Mouse (Mus musculus) limb, embryonic 10.5 days (tissue): ENCODE data around the gene Supt16. TPM values are rescaled to one million over a fixed set of nuclear protein-coding genes. Genes with fewer than 3 reads are reported as not detected.

ENCODE experiments used
- DNase-seq: peaks from one replicate; pipeline ENCODE4 v3.0.0-alpha.2; 2017; ENCODE audit warnings: low spot score
- H3K27ac ChIP-seq: fragments of 300-500 bp; sonication (generic); 2 replicates; pipeline ENCODE4 v1.5.1; 2016; ENCODE audit warnings: mild to moderate bottlenecking
- H3K27me3 ChIP-seq: fragments of 300-500 bp; sonication (generic); 2 replicates; pipeline ENCODE4 v1.6.1; 2016; ENCODE audit warnings: low read depth, mild to moderate bottlenecking; ENCODE audit not compliant: poor library complexity, severe bottlenecking
- H3K36me3 ChIP-seq: fragments of 300-500 bp; sonication (generic); 2 replicates; pipeline ENCODE4 v1.6.1; 2016; ENCODE audit warnings: mild to moderate bottlenecking, moderate library complexity
- H3K4me1 ChIP-seq: fragments of 300-500 bp; sonication (generic); 2 replicates; pipeline ENCODE4 v1.6.1; 2016
- H3K4me3 ChIP-seq: fragments of 300-500 bp; sonication (generic); 2 replicates; pipeline ENCODE4 v1.5.1; 2016; ENCODE audit warnings: mild to moderate bottlenecking, moderate library complexity
- H3K9me3 ChIP-seq: fragments of 300-500 bp; sonication (generic); replicated peaks from 2 replicates; pipeline ENCODE4 v1.6.1; 2016; ENCODE audit warnings: mild to moderate bottlenecking
- whole genome bisulfite sequencing: fragments of 180-500 bp; shearing (Covaris S2); methylation state at CpG from one replicate; pipeline ENCODE4 v1.1.7; 2016; 5-methylcytosine and 5-hydroxymethylcytosine counted together
- polyA plus RNA-seq: library from polyadenylated mRNA; unstranded; fragments of >200 nt; fragmentation: Nextera tagmentation; extraction: Ambion mirVana; gene quantifications from 2 replicates; pipeline ENCODE4 v1.2.1, GENCODE M21; 2016

The Supt16 gene
- polyA plus RNA-seq, 1 experiment from 2014 or later, result 84.5 TPM

DNA sequence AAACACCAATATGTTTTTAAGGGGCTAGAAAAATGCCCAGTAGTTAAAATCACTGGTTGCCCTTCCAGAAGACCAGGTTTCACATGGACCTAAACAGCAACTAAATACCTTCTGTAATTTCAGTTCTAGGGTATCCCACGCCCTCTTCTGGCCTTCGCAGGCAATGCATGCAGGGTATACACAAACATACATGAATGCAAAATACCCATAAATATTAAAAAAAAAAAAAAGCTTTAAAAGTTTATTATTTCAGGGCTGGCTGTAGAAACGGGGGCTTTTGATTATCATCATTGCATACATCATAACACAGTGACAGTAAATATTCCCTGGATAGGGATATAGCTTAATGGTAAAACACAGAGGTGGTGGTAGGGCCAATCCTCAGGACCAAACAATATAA is 1.5 kb downstream of the Supt16 start:
- 0 out of 2 replicates have a peak overlapping the region, but pooled peaks have one; percentile 99 for H3K27ac ChIP-seq
- no peaks in the 10 kb centered on the region for H3K27me3 ChIP-seq
- peaks cover 22% of the 10 kb centered on the region for H3K4me1 ChIP-seq
- H3K9me3 ChIP-seq, result no peaks in the 10 kb centered on the region
- peak overlapping the region; percentile 100 for H3K4me3 ChIP-seq
- peak; percentile 68 for DNase-seq
- peaks cover 53% of the 10 kb centered on the region for H3K36me3 ChIP-seq
- WGBS, result 10% methylated on average over 3 of the region's 3 CpGs

DNA sequence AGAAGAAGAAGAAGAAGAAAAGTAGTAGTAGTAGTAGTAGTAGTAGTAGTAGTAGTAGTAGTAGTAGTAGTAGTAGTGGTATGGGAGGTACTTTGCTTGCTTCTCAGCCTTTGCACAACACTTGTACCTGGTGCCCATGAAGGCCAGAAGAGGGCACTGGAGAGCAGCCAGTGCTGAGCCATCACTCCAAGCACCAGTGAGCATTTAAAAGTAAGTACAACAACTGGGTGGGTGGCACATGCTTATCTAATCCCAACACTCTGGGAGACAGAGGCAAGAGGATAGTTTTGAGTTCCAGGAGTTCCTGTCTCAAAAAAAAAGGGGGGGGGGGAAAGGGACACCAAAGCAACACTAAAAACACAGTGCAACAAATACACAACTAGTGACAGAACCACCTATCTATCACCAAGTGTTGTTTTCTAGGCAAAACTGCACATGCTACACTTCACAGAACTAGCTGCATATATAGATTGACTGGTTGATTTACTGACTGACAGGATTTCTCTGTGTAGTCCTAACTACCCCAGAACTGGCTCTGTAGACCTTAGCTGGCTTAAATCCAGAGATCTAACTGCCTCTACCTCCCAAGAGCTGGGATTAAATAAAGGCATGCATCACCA is 6.4 kb downstream of the Supt16 start:
- Histone ChIP-seq H3K27me3 (no peaks in the 10 kb centered on the region), H3K4me1 (peaks cover 8% of the 10 kb centered on the region; the same call in 1 of the 2 replicates), H3K36me3 (peaks cover 46% of the 10 kb centered on the region), H3K27ac (no peak overlapping the region), H3K9me3 (no peaks in the 10 kb centered on the region), H3K4me3 (no peak overlapping the region)
- no peak for DNase-seq

DNA sequence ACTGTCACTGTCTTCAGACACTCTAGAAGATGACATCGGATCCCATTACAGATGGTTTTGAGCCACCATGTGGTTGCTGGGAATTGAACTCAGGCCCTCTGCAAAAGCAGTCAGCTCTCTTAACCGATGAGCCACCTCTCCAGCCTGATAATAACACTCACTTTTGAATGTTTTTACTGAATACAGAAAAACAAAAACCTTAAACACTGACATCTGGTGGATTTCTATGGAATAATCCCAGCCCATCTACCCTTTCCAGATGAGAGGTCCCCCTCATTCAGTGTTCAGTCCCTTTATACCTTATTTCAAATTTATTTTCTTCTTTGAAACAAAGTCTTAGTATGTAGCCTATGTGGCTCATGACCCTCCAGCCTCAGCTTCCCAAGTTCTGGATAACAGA is 7.7 kb downstream of the Supt16 start:
- Histone ChIP-seq H3K27ac (no peak overlapping the region), H3K36me3 (peaks cover 49% of the 10 kb centered on the region), H3K27me3 (no peaks in the 10 kb centered on the region), H3K9me3 (no peaks in the 10 kb centered on the region), H3K4me1 (no peaks in the 10 kb centered on the region), H3K4me3 (no peak overlapping the region)
- whole genome bisulfite sequencing, result 94% methylated on average over 2 of the region's 2 CpGs
- no peak for DNase-seq

DNA sequence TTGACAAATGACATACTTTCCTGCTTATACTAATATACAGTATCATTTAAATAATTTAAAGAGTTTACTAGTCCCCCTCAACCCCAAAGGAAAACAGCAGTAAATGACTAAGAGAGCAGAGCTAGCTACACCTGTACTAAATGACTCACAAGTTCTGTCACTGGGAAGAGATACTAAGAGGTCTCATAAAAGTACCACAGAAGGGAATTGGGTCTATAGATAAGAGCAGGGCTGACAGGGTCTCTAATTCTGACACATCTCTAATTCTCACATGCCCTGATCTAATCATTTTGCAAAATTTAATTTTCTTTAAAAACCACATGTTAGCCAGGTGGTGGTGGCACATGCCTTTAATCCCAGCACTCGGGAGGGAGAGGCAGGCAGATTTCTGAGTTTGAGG is 8.4 kb downstream of the Supt16 start:
- Histone ChIP-seq H3K27me3 (no peaks in the 10 kb centered on the region), H3K4me1 (no peaks in the 10 kb centered on the region), H3K27ac (no peak overlapping the region), H3K9me3 (no peaks in the 10 kb centered on the region), H3K4me3 (no peak overlapping the region), H3K36me3 (peaks cover 49% of the 10 kb centered on the region)
- DNase-seq, result no peak
- 80% methylated on average over 1 of the region's 1 CpGs for WGBS

DNA sequence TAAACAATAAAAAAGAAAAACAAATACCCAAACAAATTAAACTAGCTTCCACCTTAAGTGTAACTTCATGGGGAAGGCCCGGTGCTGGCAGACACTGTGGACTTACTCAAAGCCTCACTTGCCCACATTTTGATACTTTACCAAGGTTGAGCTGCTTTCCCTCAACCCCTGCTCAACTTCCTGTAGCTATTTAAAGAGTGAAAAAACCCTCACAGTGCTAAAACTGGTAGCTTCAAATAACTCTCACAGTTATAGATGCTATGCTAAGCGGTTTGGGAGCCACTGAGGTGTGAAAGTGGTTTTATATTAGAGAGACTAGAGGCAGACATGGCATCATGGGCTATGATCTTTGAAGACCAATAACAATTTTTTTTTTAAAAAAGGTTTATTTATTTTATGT is 30.6 kb downstream of the Supt16 start:
- Histone ChIP-seq H3K27ac (no peak overlapping the region), H3K9me3 (no peaks in the 10 kb centered on the region), H3K27me3 (no peaks in the 10 kb centered on the region), H3K4me3 (no peak overlapping the region), H3K36me3 (peaks cover 95% of the 10 kb centered on the region), H3K4me1 (no peaks in the 10 kb centered on the region)
- 96% methylated on average over 2 of the region's 2 CpGs for WGBS
- DNase-seq, result no peak

DNA sequence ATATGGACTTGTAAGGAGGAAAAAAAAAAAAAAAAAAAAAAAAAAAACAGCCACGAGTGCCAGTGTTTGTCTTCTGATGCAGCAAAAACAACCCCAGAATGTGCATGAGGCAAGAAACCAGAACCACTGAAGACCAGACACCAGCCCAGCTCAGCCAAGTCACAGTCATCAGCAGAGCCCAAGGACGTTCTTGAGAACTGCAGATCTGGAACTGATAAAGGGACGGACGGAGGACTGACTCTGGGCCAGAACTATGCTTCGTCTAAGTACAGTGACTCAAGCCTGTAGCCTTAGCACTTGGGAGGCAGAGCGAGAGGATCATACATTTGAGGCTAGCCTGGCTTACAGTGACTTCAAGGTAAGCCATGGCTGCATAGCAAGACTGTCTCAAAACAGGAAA is 36.3 kb downstream of the Supt16 start:
- Histone ChIP-seq H3K4me3 (no peak overlapping the region), H3K36me3 (peaks cover 84% of the 10 kb centered on the region), H3K9me3 (no peaks in the 10 kb centered on the region), H3K27ac (no peak overlapping the region), H3K4me1 (no peaks in the 10 kb centered on the region), H3K27me3 (no peaks in the 10 kb centered on the region)
- 90% methylated on average over 6 of the region's 6 CpGs for WGBS
- DNase-seq, result no peak

DNA sequence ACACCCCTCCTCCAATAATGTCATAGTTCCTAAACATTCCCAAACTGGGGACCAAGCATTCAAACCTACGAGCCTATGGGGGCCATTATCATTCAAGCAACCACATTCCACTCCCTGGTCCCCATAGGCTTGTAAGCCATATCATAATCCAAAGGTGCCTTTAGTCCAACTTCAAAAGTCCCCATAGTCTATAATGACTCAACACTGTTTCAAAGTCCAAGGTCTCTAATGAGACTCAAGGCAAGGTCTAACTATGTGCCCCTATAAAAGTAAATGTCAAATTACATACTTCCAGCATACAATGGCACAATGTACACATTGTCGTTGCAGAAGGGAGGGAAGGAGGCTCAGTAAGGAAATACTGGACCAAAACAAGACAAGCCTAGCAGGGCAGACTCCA is 42.2 kb downstream of the Supt16 start:
- peaks cover 27% of the 10 kb centered on the region for H3K36me3 ChIP-seq
- H3K4me3 ChIP-seq, result no peak overlapping the region
- DNase-seq, result no peak
- no peaks in the 10 kb centered on the region for H3K4me1 ChIP-seq
- H3K27me3 ChIP-seq, result no peaks in the 10 kb centered on the region
- no peaks in the 10 kb centered on the region for H3K9me3 ChIP-seq
- WGBS, result 91% methylated on average over 2 of the region's 2 CpGs
- H3K27ac ChIP-seq, result no peak overlapping the region

DNA sequence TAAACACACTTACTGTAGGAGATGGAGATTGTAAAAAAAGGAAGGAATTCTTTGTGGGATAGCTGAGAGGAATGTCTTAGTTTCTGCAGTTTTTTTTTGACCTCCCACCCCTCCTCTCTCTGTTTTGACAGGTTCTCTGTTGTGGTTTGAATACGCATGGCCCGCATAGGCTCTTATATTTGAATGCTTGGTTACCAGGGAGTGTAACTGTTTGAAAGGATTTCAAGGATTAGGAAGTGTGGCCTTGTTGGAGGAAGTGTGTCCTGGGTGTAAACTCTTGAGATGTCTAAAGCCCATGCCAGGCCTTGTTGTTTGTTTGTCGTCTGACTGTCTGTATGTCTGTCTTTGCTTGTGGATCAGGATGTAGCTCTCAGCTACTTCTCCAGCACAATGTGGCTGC is 44.6 kb downstream of the Supt16 start:
- Histone ChIP-seq H3K4me1 (no peaks in the 10 kb centered on the region), H3K36me3 (peaks cover 3% of the 10 kb centered on the region; the same call in 1 of the 2 replicates), H3K27me3 (no peaks in the 10 kb centered on the region), H3K4me3 (no peak overlapping the region), H3K9me3 (no peaks in the 10 kb centered on the region), H3K27ac (no peak overlapping the region)
- DNase-seq, result no peak
- 75% methylated on average over 3 of the region's 3 CpGs for WGBS

DNA sequence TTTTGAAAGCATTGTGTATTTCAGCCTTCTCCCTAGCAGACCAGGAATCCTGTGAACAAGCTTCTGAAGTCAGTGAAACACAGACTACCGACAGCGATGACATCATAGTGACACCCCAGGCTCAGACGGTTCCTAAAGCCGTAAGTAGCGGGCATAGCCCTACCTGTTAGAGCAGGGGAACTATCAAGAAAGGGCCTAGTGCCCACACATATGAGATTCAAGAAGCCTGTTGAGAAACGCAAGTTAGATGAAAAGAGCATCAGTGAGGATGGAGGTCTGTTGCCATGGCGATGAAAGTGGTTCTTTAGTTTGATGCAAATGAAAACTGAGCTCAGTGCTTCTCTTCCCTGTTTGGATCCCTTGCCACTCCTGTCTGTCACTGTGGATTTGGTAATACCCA is 45.0 kb downstream of the Supt16 start:
- Histone ChIP-seq H3K27ac (no peak overlapping the region), H3K4me1 (no peaks in the 10 kb centered on the region), H3K27me3 (no peaks in the 10 kb centered on the region), H3K9me3 (no peaks in the 10 kb centered on the region), H3K36me3 (no peaks in the 10 kb centered on the region), H3K4me3 (no peak overlapping the region)
- 45% methylated on average over 7 of the region's 7 CpGs for WGBS
- no peak for DNase-seq

DNA sequence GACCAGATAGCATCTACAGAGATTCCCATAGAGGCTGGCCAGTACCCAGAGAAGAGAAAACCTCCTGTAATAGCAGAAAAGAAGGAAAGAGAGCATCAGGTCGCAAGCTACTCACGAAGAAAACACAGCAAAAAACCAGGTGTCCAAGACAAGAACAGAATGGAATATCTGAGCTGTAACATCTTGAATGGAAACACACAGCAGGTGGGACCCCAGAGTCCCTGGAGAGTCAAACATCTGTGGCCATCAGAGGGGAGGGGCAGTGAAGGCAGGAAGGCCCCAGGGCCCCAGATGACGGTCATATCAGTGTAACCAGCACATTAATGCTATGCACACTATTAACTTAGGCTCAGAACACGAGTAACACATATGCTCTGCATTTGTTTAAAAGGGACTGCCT is 47.3 kb downstream of the Supt16 start:
- no peak for DNase-seq
- Histone ChIP-seq H3K9me3 (no peaks in the 10 kb centered on the region), H3K27ac (no peak overlapping the region), H3K4me1 (no peaks in the 10 kb centered on the region), H3K36me3 (no peaks in the 10 kb centered on the region), H3K4me3 (no peak overlapping the region), H3K27me3 (no peaks in the 10 kb centered on the region)
- WGBS, result 75% methylated on average over 4 of the region's 4 CpGs

DNA sequence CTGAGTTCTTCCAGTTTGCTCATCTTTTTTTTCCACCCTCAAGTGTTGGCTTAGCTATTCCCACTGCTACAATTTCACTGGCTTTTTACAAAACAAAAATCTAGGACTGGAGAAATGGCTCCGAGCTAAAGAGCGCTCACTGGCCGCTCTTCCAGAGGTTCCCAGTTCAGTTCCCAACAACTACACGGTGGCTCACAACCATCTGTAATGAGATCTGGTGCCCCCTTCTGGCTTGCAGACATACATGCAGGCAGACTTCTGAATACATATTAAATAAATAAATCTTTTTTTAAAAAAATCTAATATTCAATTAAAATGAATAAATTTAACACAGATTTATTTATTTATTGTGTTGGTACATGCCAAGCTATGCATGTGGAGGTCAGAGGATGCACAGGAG is 50.7 kb downstream of the Supt16 start:
- Histone ChIP-seq H3K4me1 (peaks cover 3% of the 10 kb centered on the region), H3K27me3 (no peaks in the 10 kb centered on the region), H3K9me3 (no peaks in the 10 kb centered on the region), H3K27ac (no peak overlapping the region), H3K4me3 (no peak overlapping the region), H3K36me3 (no peaks in the 10 kb centered on the region)
- DNase-seq, result no peak
- WGBS, result 64% methylated on average over 4 of the region's 4 CpGs

DNA sequence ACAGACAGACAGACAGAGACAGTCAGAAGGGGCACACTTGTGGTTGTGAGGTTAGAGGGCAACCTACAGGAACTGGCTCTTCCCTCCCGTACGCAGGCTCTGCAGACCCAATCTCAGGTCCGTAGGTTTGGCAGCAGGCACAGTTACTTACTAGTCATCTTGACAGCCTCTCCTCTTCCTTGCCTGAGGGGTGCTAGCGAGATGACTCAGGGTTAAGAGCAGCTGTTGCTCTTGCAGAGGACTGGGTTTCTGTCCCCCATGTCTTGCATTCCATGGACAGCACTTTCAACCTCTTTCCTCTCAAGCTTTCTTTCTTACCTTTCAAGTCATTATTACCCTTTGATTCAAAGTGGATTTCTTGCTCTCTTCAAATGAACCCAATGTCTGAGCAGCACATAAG is 53.1 kb downstream of the Supt16 start:
- no peak for DNase-seq

DNA sequence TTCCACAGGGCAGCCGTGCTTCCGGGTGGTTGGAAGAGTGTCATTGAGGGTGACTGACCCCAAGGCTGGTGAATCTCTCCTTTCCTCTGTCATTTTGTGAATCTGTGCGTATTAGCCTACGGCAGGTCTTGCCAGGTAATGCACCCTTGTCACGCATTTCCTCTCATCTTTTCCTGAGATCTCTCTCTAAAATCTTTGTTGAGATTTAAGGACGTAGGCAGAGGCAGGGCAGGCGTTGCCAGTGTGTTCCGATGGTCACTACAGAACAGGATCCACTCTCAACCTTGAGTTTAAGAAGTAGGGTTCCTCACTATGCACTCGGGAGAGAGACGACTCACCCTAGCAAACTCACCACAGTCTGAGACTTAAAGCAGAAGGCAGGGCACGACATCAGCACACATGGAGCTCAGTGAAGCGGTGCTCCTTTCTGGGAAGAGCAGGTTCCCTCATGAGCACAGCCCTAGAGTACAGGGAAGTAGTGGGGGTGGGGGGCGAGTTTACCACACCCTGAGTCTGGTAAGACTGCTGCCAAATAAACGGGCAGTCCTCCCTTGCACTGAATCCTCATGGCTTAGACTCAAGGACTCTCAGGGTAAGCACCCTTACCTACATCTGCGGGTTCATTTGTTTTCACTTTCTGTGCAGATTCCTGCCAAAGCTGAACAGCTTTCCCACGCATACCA is 55.6 kb downstream of the Supt16 start:
- DNase-seq, result no peak
- Histone ChIP-seq H3K4me3 (peak overlapping the region; percentile 14; the same call in 1 of the 2 replicates), H3K27me3 (no peaks in the 10 kb centered on the region), H3K36me3 (no peaks in the 10 kb centered on the region), H3K27ac (no peak overlapping the region), H3K9me3 (no peaks in the 10 kb centered on the region), H3K4me1 (peaks cover 17% of the 10 kb centered on the region)
- WGBS, result 81% methylated on average over 16 of the region's 16 CpGs

More for the DNA sequence above, 53.1 kb downstream of the Supt16 start:
- 80% methylated on average over 4 of the region's 4 CpGs for WGBS
- Histone ChIP-seq H3K27ac (no peak overlapping the region), H3K27me3 (no peaks in the 10 kb centered on the region), H3K4me3 (no peak overlapping the region), H3K36me3 (no peaks in the 10 kb centered on the region), H3K4me1 (peaks cover 17% of the 10 kb centered on the region), H3K9me3 (no peaks in the 10 kb centered on the region)
